Mouse (Mus musculus): ENCODE data around the gene Ppm1m. TPM values are rescaled to one million over a fixed set of nuclear protein-coding genes. Genes with fewer than 3 reads are reported as not detected.

The Ppm1m gene
- total and polyA plus RNA-seq, 2 experiments from 2014 or later = 18.5 to 23.3 TPM

DNA sequence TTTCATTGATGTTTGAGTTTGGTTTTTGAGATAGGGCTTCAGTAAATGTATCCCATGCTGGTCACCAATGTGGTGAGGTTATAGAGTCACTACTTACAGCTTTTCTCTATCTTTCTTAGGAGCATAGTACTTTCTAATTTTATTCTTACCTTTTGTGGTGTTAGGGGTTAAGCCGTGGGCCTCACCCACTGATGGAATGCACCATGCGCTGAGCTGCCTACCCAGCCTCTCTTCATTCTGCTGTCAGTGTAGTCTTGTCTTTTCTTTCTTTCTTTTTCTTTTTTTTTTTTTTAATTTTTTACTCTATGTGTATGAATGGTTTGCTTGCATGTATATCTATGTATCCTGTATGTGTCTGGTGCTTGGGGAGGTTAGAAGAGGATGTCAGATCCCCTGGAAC, 20.1 kb downstream of the Ppm1m start:
- TF ChIP-seq CTCF (IDR thresholded peaks at IDR 0.05; ENCODE audit: low read depth) = no peak
- Histone ChIP-seq H3K9ac (replicated peaks; ENCODE audit: low read length) (no peak overlapping the region), H3K4me3 (ENCODE audit: low read length) (no peak overlapping the region), H3K27me3 (ENCODE audit: insufficient read depth, low read length) (no peaks in the 10 kb centered on the region), H3K36me3 (ENCODE audit: insufficient read depth, low read length) (peaks cover 56% of the 10 kb centered on the region), H3K4me2 (ENCODE audit: low read depth, low read length) (no peak overlapping the region), H3K9me3 (ENCODE audit: low read length) (no peaks in the 10 kb centered on the region), H3K27ac (no peak overlapping the region), H3K4me1 (ENCODE audit: insufficient read depth, low read length) (peaks cover 5% of the 10 kb centered on the region; the same call in 1 of the 2 replicates)
- DNase-seq (ENCODE audit: low spot score) (no peak), ATAC-seq (no peak)
- 85% methylated on average over 2 of the region's 2 CpGs for WGBS

DNA sequence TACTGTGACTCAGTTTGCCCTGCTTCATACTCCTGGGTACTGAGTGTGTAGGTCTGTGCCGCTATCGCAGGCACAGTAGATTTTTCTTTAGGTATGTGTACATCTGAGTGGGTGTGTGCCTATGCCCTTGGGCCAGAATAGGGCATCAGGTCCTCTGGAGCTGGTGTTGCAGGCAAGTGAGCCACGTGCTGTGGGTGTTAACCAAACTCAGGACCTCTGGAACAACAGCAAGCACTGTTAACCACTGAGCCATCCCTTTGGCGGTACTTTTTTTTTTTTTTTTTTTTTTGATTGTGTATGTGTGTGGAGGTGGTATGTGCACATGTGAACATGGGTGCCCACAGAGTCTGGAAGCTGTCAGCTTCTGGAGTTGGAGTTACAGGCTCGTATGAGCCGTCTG, 21.7 kb downstream of the Ppm1m start:
- no peak for TF ChIP-seq CTCF (IDR thresholded peaks at IDR 0.05; ENCODE audit: low read depth)
- no peak overlapping the region for H3K27ac ChIP-seq
- WGBS = 87% methylated on average over 6 of the region's 6 CpGs

DNA sequence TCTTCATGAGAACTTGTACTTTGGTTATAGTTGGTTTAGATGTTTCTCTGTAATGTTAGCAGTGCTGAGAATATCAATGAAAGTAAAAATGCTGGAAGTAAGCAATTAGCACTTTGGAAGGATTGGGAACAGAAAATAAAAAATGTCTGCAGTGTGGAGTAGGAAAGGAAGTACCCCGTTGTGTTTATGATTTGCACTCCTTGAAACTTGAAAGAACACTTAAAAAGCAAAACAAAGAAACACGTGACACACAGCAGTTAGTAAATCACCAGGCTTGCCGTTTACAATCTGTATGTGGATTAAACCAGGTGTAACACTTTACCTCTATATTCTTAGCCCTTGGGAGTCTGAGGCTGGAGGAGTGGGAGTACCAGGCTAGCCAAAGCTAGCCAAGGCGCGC, 22.8 kb downstream of the Ppm1m start:
- Histone ChIP-seq H3K9me3 (ENCODE audit: low read length) (no peaks in the 10 kb centered on the region), H3K4me3 (ENCODE audit: low read length) (no peak overlapping the region), H3K4me2 (ENCODE audit: low read depth, low read length) (no peak overlapping the region), H3K9ac (replicated peaks; ENCODE audit: low read length) (no peak overlapping the region), H3K27ac (no peak overlapping the region), H3K36me3 (ENCODE audit: insufficient read depth, low read length) (peaks cover 30% of the 10 kb centered on the region), H3K27me3 (ENCODE audit: insufficient read depth, low read length) (no peaks in the 10 kb centered on the region), H3K4me1 (ENCODE audit: insufficient read depth, low read length) (peaks cover 19% of the 10 kb centered on the region)
- DNase-seq (ENCODE audit: low spot score) (no peak), ATAC-seq (no peak)
- 85% methylated on average over 5 of the region's 5 CpGs for WGBS
- no peak for TF ChIP-seq CTCF (IDR thresholded peaks at IDR 0.05; ENCODE audit: low read depth)

More for the DNA sequence above, 21.7 kb downstream of the Ppm1m start:
- H3K4me2 ChIP-seq (ENCODE audit: low read depth, low read length) = no peak overlapping the region
- DNase-seq (ENCODE audit: low spot score) (no peak), ATAC-seq (no peak)
- H3K9ac ChIP-seq (replicated peaks; ENCODE audit: low read length) = no peak overlapping the region
- H3K36me3 ChIP-seq (ENCODE audit: insufficient read depth, low read length) = peaks cover 40% of the 10 kb centered on the region
- no peak overlapping the region for H3K4me3 ChIP-seq (ENCODE audit: low read length)
- H3K27me3 ChIP-seq (ENCODE audit: insufficient read depth, low read length) = no peaks in the 10 kb centered on the region
- H3K4me1 ChIP-seq (ENCODE audit: insufficient read depth, low read length) = peaks cover 19% of the 10 kb centered on the region
- no peaks in the 10 kb centered on the region for H3K9me3 ChIP-seq (ENCODE audit: low read length)

DNA sequence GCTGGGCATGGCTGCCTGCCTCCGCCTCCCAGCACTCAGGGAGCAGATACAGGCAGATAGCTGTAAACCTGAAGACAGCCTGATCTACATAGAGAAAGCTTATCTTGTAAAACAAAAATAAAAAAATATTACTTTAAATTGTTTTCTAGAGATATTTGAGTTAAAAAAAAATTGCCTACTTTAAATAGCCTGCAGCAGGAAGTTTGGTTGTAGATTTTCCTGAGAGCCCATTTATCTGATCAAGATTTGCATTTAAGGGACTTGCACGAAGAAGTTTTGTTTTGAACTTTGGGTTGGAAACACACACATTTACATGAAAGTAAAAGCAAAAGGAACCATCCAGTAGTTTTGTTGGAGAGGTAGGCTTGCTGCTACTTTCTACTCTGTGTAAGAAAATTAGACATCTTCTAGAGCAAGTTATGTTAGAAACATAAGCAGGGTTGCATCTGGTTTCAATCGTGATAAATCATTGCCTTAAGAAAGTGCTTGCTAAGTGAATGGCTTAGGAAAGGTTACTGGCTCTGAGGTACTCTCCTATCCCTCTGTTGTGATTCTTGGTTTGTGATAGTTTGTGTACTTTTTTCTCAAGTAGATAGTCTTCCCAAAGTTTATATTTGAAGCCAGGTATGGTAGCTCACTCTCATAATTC, 23.9 kb downstream of the Ppm1m start:
- H3K27me3 ChIP-seq (ENCODE audit: insufficient read depth, low read length) = no peaks in the 10 kb centered on the region
- H3K9me3 ChIP-seq (ENCODE audit: low read length) = no peaks in the 10 kb centered on the region
- H3K9ac ChIP-seq (replicated peaks; ENCODE audit: low read length) = no peak overlapping the region
- ATAC-seq (no peak), DNase-seq (ENCODE audit: low spot score) (no peak)
- peaks cover 19% of the 10 kb centered on the region for H3K4me1 ChIP-seq (ENCODE audit: insufficient read depth, low read length)
- H3K4me2 ChIP-seq (ENCODE audit: low read depth, low read length) = 0 out of 2 replicates have a peak overlapping the region, but pooled peaks have one; percentile 33
- WGBS = 77% methylated on average over 3 of the region's 3 CpGs
- TF ChIP-seq CTCF (IDR thresholded peaks at IDR 0.05; ENCODE audit: low read depth) = no peak
- peaks cover 27% of the 10 kb centered on the region for H3K36me3 ChIP-seq (ENCODE audit: insufficient read depth, low read length)
- H3K4me3 ChIP-seq (ENCODE audit: low read length) = no peak overlapping the region
- H3K27ac ChIP-seq = no peak overlapping the region

DNA sequence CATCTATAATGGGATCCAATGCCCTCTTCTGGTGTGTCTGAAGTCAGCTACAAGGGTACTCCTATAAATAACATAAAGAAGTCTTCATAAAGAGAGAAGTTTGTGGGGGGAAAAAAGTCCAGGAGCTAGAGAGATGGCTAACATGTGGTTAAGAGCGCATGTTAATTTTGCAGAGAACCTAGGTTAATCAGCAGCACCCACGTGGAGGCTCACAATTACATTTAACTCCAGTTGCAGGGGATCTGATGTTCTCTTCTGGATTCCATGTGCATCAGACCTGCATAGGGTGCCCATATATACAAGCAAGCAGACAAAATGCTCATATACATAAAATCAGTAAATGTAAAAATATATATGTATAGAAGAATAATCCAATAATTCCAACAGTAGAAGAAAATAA, 26.2 kb downstream of the Ppm1m start:
- Histone ChIP-seq H3K27ac (no peak overlapping the region), H3K27me3 (ENCODE audit: insufficient read depth, low read length) (no peaks in the 10 kb centered on the region), H3K4me1 (ENCODE audit: insufficient read depth, low read length) (peaks cover 19% of the 10 kb centered on the region), H3K9ac (replicated peaks; ENCODE audit: low read length) (no peak overlapping the region; the same call in 1 of the 2 replicates), H3K36me3 (ENCODE audit: insufficient read depth, low read length) (peaks cover 14% of the 10 kb centered on the region; the same call in 1 of the 2 replicates), H3K4me2 (ENCODE audit: low read depth, low read length) (peak overlapping the region; percentile 88), H3K9me3 (ENCODE audit: low read length) (no peaks in the 10 kb centered on the region), H3K4me3 (ENCODE audit: low read length) (peak overlapping the region; percentile 83)
- ATAC-seq (no peak), DNase-seq (ENCODE audit: low spot score) (no peak)
- 49% methylated on average over 2 of the region's 2 CpGs for WGBS
- TF ChIP-seq CTCF (IDR thresholded peaks at IDR 0.05; ENCODE audit: low read depth) = no peak

DNA sequence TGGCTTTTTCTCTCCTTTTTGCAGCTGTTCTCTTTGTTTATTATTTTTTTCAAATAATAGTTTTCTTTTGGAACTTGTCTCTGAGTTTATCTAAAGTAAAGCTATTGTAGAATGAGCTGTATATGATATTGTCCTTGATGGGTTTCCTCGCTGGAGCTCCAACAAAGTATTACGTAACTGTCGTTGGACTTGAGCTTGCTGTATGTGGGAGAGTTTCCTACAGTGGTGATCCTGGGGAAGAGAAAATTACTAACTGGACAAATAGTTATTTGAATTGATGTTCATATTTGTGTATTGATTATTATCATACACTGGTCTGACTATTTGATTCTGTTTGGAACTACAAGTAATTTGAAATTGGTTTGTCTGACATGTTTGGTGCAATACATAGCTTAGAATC, 27.0 kb downstream of the Ppm1m start:
- DNase-seq (ENCODE audit: low spot score) = no peak
- WGBS = 13% methylated on average over 3 of the region's 3 CpGs
- peaks cover 6% of the 10 kb centered on the region; the same call in 1 of the 2 replicates for H3K36me3 ChIP-seq (ENCODE audit: insufficient read depth, low read length)
- H3K4me2 ChIP-seq (ENCODE audit: low read depth, low read length) = peak overlapping the region; percentile 88
- H3K4me1 ChIP-seq (ENCODE audit: insufficient read depth, low read length) = peaks cover 19% of the 10 kb centered on the region
- no peak overlapping the region for H3K27ac ChIP-seq
- no peak for TF ChIP-seq CTCF (IDR thresholded peaks at IDR 0.05; ENCODE audit: low read depth)
- ATAC-seq = no peak
- H3K9ac ChIP-seq (replicated peaks; ENCODE audit: low read length) = no peak overlapping the region
- peak overlapping the region; percentile 83 for H3K4me3 ChIP-seq (ENCODE audit: low read length)
- no peaks in the 10 kb centered on the region for H3K27me3 ChIP-seq (ENCODE audit: insufficient read depth, low read length)
- H3K9me3 ChIP-seq (ENCODE audit: low read length) = no peaks in the 10 kb centered on the region

All from hindbrain, postnatal 0 days (tissue).